Comparison of ENCODE assay signal across 7 mouse cellular contexts in the genomic region with DNA sequence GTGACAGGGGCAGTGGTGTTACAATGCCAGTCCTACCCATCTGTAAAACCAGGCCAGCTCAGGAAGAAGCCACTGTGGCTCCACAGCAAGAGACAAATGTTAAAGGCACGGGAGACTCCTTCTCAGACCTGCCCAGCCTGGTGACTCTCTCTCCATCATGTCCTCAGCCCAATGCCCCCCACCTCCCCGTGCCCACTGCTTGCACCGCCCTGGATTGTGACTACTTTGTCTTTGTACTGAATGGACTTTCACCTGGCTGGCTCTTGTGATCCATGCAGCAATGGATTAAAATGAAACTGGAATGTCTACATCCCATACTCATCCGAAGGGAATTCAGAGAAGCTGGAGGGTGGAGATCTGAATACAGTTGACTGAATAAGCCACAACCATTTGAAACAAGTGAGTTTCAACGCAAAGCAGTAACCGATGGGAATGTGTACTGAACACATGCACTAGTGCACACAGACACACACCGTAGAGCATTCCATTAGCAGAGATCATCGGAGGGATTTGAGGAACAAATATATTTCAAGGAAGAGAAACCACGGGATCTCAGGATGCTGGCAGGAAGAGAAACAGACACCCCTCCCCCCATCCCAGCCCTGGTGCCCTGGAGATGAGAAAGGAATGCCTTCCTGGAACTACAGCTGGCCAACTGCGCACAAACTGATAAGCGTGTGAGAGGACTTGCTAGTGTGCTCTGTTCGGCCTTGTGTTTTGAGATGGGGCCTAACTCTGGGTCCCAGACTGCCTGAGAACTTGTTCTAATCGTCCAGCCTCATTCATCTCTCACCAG. TPM values are rescaled to one million over a fixed set of nuclear protein-coding genes. Genes with fewer than 3 reads are reported as not detected.
A peak's percentile ranks its signal among the peaks of the same experiment; 100 is the strongest.
DNase-seq lines count a peak whose midpoint lies in the region; ATAC-seq and TF ChIP-seq lines count a peak whose summit lies in the region.

No protein-coding gene starts in this region.

- H3K36me3 ChIP-seq in G1E (replicated peaks): no peaks in the 10 kb centered on the region

- peak; percentile 64; the same call in 1 of the 2 replicates for ATAC-seq in G1E (ENCODE audit: extremely low read depth, insufficient number of reproducible peaks, low FRiP score, poor library complexity, severe bottlenecking)

- intact Hi-C loops in heart, postnatal 14 days (cut with DNase I): no loop called here

- DNase-seq in G1E (ENCODE audit: low spot score): no peak
- peak; percentile 80 for DNase-seq in Muller cell, postnatal 12 days (ENCODE audit: inconsistent ontology term)
- peak; percentile 30 to 52 for DNase-seq in heart, postnatal 14 days
- DNase-seq in lung, postnatal 14 days: peak; percentile 16
- no peak for DNase-seq in cerebellum, adult 8-10 months
- DNase-seq in layer of hippocampus, adult 9-11 months: no peak
- no peak for DNase-seq in urinary bladder, postnatal 36 days (ENCODE audit: low spot score in 2 of 2)

- no peak for TF ChIP-seq CTCF in G1E (IDR thresholded peaks at IDR 0.05; ENCODE audit: low read depth, low read length)

- H3K4me1 ChIP-seq in G1E (ENCODE audit: insufficient read depth, low read depth, low read length): peaks cover 54% of the 10 kb centered on the region

- H3K4me3 ChIP-seq in G1E (ENCODE audit: low read depth, low read length): no peak overlapping the region

- no peaks in the 10 kb centered on the region; the same call in 1 of the 2 replicates for H3K27me3 ChIP-seq in G1E (ENCODE audit: insufficient read depth, low read length)

- H3K9me3 ChIP-seq in G1E (replicated peaks): no peaks in the 10 kb centered on the region

RNA-seq across cellular contexts. Expression of gene Fam163a, which starts 17.6 kb away (rescaled TPM):
- total RNA-seq in G1E (2014; fragmentation: Nextera tagmentation) (not detected in 2 replicates), G1E (2017) (0.06 and 0.11 TPM in 2 replicates)
- polyA plus RNA-seq in G1E (2012): not detected in 2 replicates
- under 1 TPM; 0.07 to 0.19 TPM for total RNA-seq in heart, postnatal 14 days (2021)

Comparison
In these comparisons a context has a peak if more than half of its experiments do, and no peak if none do; other contexts are left out.
1. DNase-seq: peak in Muller cell, postnatal 12 days (single experiment), heart, postnatal 14 days (2 of 2) and lung, postnatal 14 days (single experiment); none in G1E (single experiment), cerebellum, adult 8-10 months (single experiment), layer of hippocampus, adult 9-11 months (single experiment) and urinary bladder, postnatal 36 days (0 of 2).